Mouse (Mus musculus) frontal cortex, adult (tissue): ENCODE measurements around the gene Cgnl1.
"Not testable (repeated sequence)": the region's sequence is repeated elsewhere in the genome, so short reads cannot be mapped to it uniquely, and the experiment has no call there.

Source experiments
- ATAC-seq: cut with Nextera tagmentation; 2 replicates; pipeline ENCODE4 v1.9.2; 2017; ENCODE audit warnings: mild to moderate bottlenecking, moderate library complexity, mixed read lengths; ENCODE audit not compliant: low TSS enrichment

The Cgnl1 gene

GRCm38 (mm10) chr9:71623871-71624569, 147.4 kb downstream of the Cgnl1 start:
- peak; percentile 86 for ATAC-seq

GRCm38 (mm10) chr9:71622593-71622992, 148.8 kb downstream of the Cgnl1 start:
- ATAC-seq: no peak

DNA sequence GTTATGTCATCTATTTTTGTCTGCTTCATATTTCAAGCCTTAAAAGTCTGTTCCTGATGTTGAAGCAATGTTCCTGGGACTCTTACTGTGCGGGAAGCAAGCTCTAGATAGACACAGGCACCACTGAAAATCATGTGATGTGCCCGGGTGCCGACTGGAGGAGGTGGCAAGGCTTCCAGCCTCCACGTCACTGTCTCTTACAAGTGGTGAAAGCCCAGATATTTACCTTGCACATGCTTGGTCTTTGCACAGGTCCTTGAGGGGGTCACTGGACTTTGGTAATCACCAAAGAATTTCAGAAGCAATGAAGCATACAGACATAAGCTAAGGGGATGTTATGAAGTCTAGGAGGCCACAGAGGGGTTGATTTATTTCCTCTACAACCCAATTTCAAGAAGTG, 149.4 kb downstream of the Cgnl1 start:
- no peak for ATAC-seq

- not testable (repeated sequence) for ATAC-seq
Measured at GRCm38 (mm10) chr9:71620116-71620515, 151.3 kb downstream of the Cgnl1 start.

DNA sequence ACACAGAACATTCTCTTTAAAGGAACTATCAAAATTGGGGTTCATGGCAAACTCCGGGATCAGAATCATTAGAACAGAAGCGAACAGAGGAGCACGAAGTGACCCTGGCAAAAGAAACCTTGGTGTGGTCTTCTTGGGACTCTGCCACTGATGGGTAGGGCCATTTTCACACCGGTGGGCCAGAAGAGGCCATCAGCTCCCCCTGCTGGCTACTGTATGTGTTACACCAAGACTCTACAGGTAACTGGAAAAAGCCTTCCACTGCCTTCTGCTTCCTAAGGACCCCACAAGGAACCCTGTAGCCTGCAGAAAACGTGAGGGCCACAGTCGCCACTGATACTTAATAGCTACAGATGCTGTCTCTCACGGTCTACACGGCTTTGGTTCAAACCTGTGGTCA, 154.0 kb downstream of the Cgnl1 start:
- no peak for ATAC-seq

GRCm38 (mm10) chr9:71616185-71616584, 155.2 kb downstream of the Cgnl1 start:
- peak; percentile 64; the same call in 1 of the 2 replicates for ATAC-seq

DNA sequence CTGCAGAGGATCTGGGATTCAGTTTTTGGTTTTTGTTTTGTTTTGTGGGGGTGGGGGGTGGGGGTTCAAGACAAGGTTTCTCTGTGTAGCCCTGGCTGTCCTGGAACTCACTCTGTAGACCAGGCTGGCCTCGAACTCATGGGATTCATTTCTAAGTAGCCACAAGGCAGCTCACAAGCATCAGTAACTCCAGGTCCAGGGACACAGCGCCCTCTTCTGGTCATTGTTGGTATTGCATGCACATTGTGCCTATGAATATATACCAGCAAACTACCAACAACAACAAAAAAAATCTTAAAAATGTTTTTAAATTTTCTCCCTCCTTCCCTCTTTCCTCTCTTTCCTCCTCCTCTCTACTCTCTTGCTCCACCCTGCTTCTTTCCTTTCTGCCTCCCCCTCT, 156.8 kb downstream of the Cgnl1 start:
- ATAC-seq: no peak

DNA sequence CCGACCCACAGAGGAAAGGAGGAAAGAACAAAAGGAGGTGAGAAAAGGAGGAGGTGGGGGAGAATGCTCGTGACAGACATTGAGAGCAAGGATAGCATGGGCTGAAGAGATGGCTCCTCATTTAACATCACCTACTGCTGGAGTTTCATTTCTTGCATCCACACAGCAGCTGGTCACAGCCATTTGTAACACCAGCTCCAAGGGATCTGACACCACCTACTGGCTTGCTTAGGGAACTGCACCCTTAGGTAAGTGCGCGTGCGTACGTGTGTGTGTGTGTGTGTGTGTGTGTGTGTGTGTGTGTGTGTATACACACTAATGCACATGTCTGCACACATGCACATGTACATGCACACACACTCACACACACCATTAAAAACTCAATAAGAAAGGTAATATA, 158.4 kb downstream of the Cgnl1 start:
- ATAC-seq: no peak

DNA sequence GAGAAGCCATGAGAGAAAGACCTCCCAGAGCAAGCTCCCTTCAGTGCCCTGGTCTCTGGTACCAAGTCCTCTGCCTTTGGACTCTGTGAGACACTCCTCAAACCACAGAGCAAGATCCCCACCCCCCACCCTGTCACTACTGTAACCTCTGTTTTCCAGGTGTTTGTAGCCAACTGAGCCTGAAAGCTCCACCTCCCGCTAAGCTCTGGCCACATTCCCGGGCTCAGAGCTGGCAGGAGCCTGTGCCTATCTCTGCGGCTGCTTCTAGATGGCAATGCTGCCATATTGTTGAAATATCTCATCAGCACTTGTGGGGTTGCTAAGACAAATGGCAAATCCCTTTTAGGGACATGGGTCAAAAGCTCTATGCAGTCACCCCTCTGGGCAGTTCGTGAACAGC, 159.5 kb downstream of the Cgnl1 start:
- ATAC-seq: no peak

DNA sequence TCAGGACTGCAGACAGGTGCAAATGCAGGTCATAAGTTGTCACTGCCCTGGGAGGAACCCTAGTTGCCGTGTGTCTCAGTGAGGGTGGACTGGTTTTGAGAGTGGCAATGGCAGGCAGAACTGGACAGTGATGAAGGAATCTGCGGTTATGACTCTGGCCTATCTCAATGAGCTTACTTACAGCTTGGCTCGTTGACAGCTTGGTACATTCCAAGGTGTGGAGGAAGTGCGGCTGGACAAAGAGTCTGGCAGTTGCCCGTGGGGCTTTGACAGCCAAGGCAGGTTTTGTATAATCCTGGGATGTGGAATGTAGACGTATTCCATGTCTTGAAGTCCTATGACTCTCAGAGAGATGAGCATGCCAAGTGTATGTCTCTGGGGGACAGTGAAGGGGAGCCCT, 162.4 kb downstream of the Cgnl1 start:
- ATAC-seq: no peak

- no peak for ATAC-seq
Measured at GRCm38 (mm10) chr9:71606296-71607057, 164.9 kb downstream of the Cgnl1 start.

- ATAC-seq: no peak
Measured at GRCm38 (mm10) chr9:71604914-71605635, 166.3 kb downstream of the Cgnl1 start.

DNA sequence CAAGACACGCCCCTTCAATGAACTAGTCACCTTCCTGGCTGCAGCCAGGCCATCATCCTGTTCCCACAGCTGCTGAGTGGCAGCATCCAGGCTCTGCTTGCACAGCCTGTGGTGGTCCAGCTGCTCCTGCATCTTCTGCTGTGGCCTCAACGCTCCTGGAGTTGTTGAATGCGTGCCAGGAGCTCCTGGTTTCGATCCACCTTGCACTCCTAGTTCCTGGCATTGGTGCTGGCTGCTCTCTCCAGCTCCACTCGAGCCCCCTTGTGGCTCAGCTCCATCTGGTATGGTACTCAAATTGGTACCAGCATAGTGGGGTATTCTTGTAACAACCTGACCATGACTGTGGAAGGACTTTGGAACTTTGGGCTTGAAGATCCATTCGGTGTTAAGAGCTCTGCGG, 171.5 kb downstream of the Cgnl1 start:
- ATAC-seq: no peak

DNA sequence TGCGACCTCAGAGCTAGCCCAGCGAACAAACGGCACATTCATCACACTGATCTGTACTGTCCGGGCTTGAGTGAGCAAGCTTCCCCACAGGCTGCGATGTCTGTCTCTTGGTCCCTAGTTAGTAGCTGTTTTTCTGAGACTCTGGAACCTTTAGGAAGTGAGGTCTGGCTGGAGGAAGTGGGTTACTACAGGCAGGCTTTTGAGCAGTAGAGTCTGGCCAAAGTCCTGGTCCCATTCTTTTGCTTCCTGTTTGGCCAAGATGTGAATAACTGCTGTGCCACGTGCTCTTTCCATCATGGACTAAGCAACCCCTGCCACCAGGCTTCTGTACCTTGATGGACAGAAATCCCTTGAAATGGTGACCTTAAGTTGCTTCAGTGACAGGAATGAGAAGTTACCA, 174.5 kb downstream of the Cgnl1 start:
- no peak for ATAC-seq

GRCm38 (mm10) chr9:71592577-71593285, 178.7 kb downstream of the Cgnl1 start:
- no peak for ATAC-seq

- ATAC-seq: peak; percentile 93
Measured at GRCm38 (mm10) chr9:71591938-71592548, 179.4 kb downstream of the Cgnl1 start, which contains the start of gene Myzap. Myzap (minus strand) TSS chr9:71592360.

GRCm38 (mm10) chr9:71591106-71591505, 180.3 kb downstream of the Cgnl1 start:
- ATAC-seq: no peak

GRCm38 (mm10) chr9:71589771-71590170, 181.6 kb downstream of the Cgnl1 start:
- no peak for ATAC-seq

GRCm38 (mm10) chr9:71588930-71589592, 182.3 kb downstream of the Cgnl1 start:
- ATAC-seq: no peak

DNA sequence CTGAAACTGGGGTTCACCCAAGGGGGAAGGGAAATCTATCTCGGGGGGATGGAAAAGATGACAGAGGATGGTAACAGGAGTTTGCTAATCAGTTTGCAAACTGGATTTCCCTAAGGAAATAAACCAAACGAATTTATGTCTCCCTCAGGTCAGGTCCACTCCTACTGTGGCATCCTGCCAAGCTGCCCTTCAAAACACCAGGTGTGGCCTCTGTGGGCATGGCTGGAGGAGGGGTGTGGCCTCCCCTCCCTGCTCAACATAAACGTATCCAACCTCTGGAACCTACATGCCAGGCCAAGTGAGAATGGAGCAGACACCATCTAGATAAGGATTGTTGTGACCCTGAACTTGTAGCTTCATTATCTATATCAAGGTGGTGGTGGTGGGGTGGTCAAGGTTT, 185.0 kb downstream of the Cgnl1 start:
- no peak for ATAC-seq

DNA sequence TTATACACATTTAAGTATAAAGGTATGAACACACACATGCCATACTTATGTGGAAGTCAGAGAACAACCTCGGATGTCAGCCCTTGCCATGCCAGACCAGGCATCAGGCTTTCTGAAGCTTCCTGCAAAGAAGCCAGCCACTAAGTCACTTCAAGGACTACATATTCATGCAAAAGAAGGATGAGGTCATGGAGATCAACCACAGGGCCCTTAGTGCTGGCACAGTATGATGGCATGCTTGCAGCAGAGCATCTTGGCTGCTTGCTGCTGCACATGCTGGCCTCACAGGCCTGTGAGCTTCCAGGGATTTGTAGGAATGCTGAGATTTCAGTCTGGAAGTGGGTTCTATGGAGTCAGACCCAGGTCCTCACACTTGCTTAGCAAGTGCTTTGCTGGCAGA, 188.6 kb downstream of the Cgnl1 start:
- ATAC-seq: no peak
